Mouse (Mus musculus) heart, adult 2 months (tissue): ENCODE results near the gene Tmem211. TPM values are rescaled to one million over a fixed set of nuclear protein-coding genes. Genes with fewer than 3 reads are reported as not detected.
A peak's percentile ranks its signal among the peaks of the same experiment; 100 is the strongest.

Source experiments
- DNase-seq, 2 experiments: peaks; one replicate each; pipeline ENCODE4 v3.0.0; 2021
- H3K27ac ChIP-seq: fragments of 200-600 bp; 2 replicates; pipeline ENCODE4 v1.8.1; 2022
- H3K27me3 ChIP-seq: fragments of 200-500 bp; 2 replicates; pipeline ENCODE4 v1.6.1; 2012; ENCODE audit warnings: mild to moderate bottlenecking, low read length, inconsistent platforms, mixed read lengths; ENCODE audit not compliant: control insufficient read depth, insufficient read depth
- H3K36me3 ChIP-seq: fragments of 200-500 bp; 2 replicates; pipeline ENCODE4 v1.6.1; 2012; ENCODE audit warnings: low read length, inconsistent platforms; ENCODE audit not compliant: control insufficient read depth, insufficient read depth
- H3K4me1 ChIP-seq: fragments of 200-500 bp; 2 replicates; pipeline ENCODE4 v1.6.1; 2011; ENCODE audit warnings: low read length; ENCODE audit not compliant: control insufficient read depth, insufficient read depth
- H3K4me3 ChIP-seq: fragments of 200-600 bp; 2 replicates; pipeline ENCODE4 v1.8.1; 2022
- H3K79me2 ChIP-seq: fragments of 200-500 bp; replicated peaks from 2 replicates; pipeline ENCODE4 v1.6.1; 2012; ENCODE audit warnings: mild to moderate bottlenecking, inconsistent platforms, low read length, moderate library complexity, mixed read lengths; ENCODE audit not compliant: control insufficient read depth, insufficient read depth
- H3K9ac ChIP-seq: fragments of 200-500 bp; 2 replicates; pipeline ENCODE4 v1.6.1; 2012; ENCODE audit warnings: low read depth, mild to moderate bottlenecking, control low read depth, inconsistent platforms, low read length, mixed read lengths
- CTCF ChIP-seq: fragments of 200-600 bp; IDR thresholded peaks from 2 replicates; pipeline ENCODE4 v1.8.1; 2022; ENCODE audit warnings: antibody characterized with exemption, mild to moderate bottlenecking, moderate library complexity
- EP300 ChIP-seq: fragments of 200-500 bp; IDR thresholded peaks from 2 replicates; pipeline ENCODE4 v1.6.1; 2011; ENCODE audit warnings: low read depth, low read length, control low read depth; ENCODE audit not compliant: insufficient read depth
- POLR2A ChIP-seq: fragments of 200-500 bp; IDR thresholded peaks from 2 replicates; pipeline ENCODE4 v1.6.1; 2011; ENCODE audit warnings: mild to moderate bottlenecking, low read depth, low read length, control low read depth; ENCODE audit not compliant: insufficient read depth
- WGBS: fragments of 180-500 bp; shearing (Covaris S2); methylation state at CpG from one replicate; pipeline ENCODE4 v1.1.7; 2018; 5-methylcytosine and 5-hydroxymethylcytosine counted together
- intact Hi-C: fragments of 180-260 bp; cut with DNase I; formaldehyde crosslinking; loops from one replicate; pipeline ENCODE4 v1.15.1; 2025
- long read RNA-seq: library from polyadenylated mRNA; stranded (forward); transcript quantifications from one replicate; pipeline ENCODE4 v2.0.0, GENCODE M21; 2021
- polyA plus RNA-seq: library from polyadenylated mRNA; depleted of rRNA; stranded (reverse); fragments of >200 nt; gene quantifications from 2 replicates; pipeline ENCODE4 v1.2.3, GENCODE M21; 2012; rRNA removed
- total RNA-seq, 2 experiments: library from RNA; stranded (reverse); gene quantifications; 2 replicates each; pipeline ENCODE4 v1.2.3; 2021

Tmem211 gene
- total RNA-seq (not detected), polyA plus RNA-seq (not detected in 2 replicates)
- long read RNA-seq = 0 reads

- Histone ChIP-seq H3K36me3 (no peaks in the 10 kb centered on the region), H3K27ac (peak within 1 kb of the TSS; percentile 57), H3K4me1 (peaks cover 13% of the 10 kb centered on the region), H3K9ac (peak within 1 kb of the TSS; percentile 22), H3K27me3 (no peaks in the 10 kb centered on the region; the same call in 1 of the 2 replicates), H3K4me3 (peak within 1 kb of the TSS; percentile 25; the same call in 1 of the 2 replicates), H3K79me2 (no peaks in the 10 kb centered on the region)
- intact Hi-C loops = loop anchor here (1.0 to 10.0 kb wide), 4 partner anchors 46 to 352 kb away; no protein-coding TSS in a partner anchor
- TF ChIP-seq POLR2A (0 out of 2 replicates have a peak, but pooled peaks have one; percentile 12), CTCF (peak; percentile 98), EP300 (peak; percentile 98)
- WGBS = 2% methylated on average over 13 of the region's 13 CpGs
- DNase-seq = peak; percentile 86 to 90
Measured at GRCm38 (mm10) chr5:113226632-113227102, at the start of gene Tmem211. Gene Tmem211 (plus strand): TSS chr5:113226909.

- no peak overlapping the region for H3K9ac ChIP-seq
- TF ChIP-seq EP300 (no peak), CTCF (no peak), POLR2A (no peak)
- WGBS = 9% methylated on average over 9 of the region's 9 CpGs
- no peaks in the 10 kb centered on the region for H3K36me3 ChIP-seq
- peak overlapping the region; percentile 91 for H3K27ac ChIP-seq
- intact Hi-C loops = loop anchor here (5.0 kb wide), 1 partner anchor 133 kb away; the partner anchor contains the start of gene Sgsm1
- no peaks in the 10 kb centered on the region for H3K79me2 ChIP-seq
- DNase-seq = no peak
- no peak overlapping the region for H3K4me3 ChIP-seq
- H3K27me3 ChIP-seq = no peaks in the 10 kb centered on the region
- H3K4me1 ChIP-seq = peaks cover 7% of the 10 kb centered on the region
Measured at GRCm38 (mm10) chr5:113179451-113179842, 47.3 kb upstream of the Tmem211 start.

DNA sequence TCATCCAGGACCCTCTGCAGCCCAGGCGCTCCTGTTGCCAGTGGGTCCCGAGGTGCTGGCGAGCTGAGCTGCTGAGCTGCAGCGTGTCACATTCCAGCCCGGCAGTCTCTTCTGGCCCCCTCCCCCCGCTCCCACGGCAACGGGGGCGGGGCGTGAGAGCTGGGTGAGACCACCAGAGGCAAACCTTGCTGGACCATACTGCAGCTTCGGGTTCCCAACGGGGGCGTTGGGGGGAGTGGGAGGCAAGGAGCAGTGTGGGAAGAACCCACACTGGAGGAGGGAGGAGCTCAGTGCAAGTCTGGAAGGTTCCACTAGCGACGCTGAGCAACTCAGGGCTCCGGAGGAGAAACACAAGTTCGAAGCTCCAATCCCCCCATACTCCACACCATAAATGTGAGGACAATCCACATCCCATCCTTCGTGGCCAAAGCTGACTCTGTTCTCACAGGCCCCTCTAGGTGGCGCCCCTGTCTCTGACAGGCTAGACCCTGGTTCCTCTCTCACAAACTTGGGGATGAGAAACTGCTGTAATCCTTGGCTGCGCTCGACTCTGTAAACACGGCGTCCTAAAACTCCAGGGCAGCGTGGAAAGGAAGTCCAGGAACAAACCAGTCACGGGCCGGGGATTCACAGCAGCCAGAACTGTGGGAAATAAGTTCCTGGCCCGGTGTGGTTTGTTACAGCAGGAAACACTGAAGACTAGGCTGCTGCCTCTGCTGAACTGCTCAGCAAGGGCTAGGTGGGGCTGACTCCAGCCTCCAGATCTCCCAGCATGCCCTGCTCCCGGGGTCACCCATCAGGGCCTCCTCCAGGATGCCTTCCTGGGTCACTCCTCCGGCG, 46.6 kb upstream of the Tmem211 start:
- H3K4me3 ChIP-seq = peak overlapping the region; percentile 32
- WGBS = 2% methylated on average over 30 of the region's 30 CpGs
- no peaks in the 10 kb centered on the region for H3K79me2 ChIP-seq
- peak; percentile 95; the same call in 1 of the 2 replicates for TF ChIP-seq EP300
- peak; percentile 99 for TF ChIP-seq CTCF
- TF ChIP-seq POLR2A = peak; percentile 70; the same call in 1 of the 2 replicates
- peak overlapping the region; percentile 91 for H3K27ac ChIP-seq
- intact Hi-C loops = loop anchor here (1.0 to 5.0 kb wide), 4 partner anchors 30 to 132 kb away; partner anchors contain the start of genes 2900026A02Rik, Sgsm1 and Tmem211
- H3K36me3 ChIP-seq = no peaks in the 10 kb centered on the region
- H3K9ac ChIP-seq = peak overlapping the region; percentile 52
- H3K27me3 ChIP-seq = no peaks in the 10 kb centered on the region
- H3K4me1 ChIP-seq = peaks cover 5% of the 10 kb centered on the region
- DNase-seq = peak; percentile 91 to 93

- Histone ChIP-seq H3K4me1 (peaks cover 5% of the 10 kb centered on the region), H3K36me3 (no peaks in the 10 kb centered on the region), H3K9ac (no peak overlapping the region), H3K79me2 (no peaks in the 10 kb centered on the region), H3K4me3 (peak overlapping the region; percentile 32), H3K27ac (peak overlapping the region; percentile 91), H3K27me3 (no peaks in the 10 kb centered on the region)
- intact Hi-C loops = loop anchor here (1.0 kb wide), 3 partner anchors 30 to 46 kb away; partner anchors contain the start of genes 2900026A02Rik and Tmem211
- WGBS = 59% methylated on average over 15 of the region's 15 CpGs
- DNase-seq = no peak
- no peak for TF ChIP-seq POLR2A
- no peak for TF ChIP-seq CTCF
- TF ChIP-seq EP300 = no peak
Measured at GRCm38 (mm10) chr5:113180755-113181154, 46.0 kb upstream of the Tmem211 start.

- no peak overlapping the region for H3K4me3 ChIP-seq
- DNase-seq = no peak
- 29% methylated on average over 6 of the region's 6 CpGs for WGBS
- peaks cover 5% of the 10 kb centered on the region for H3K4me1 ChIP-seq
- no peak overlapping the region for H3K9ac ChIP-seq
- TF ChIP-seq CTCF = peak; percentile 40
- TF ChIP-seq POLR2A = no peak
- no peaks in the 10 kb centered on the region for H3K36me3 ChIP-seq
- no peaks in the 10 kb centered on the region for H3K79me2 ChIP-seq
- no peaks in the 10 kb centered on the region for H3K27me3 ChIP-seq
- intact Hi-C loops = no loop called here
- H3K27ac ChIP-seq = peak overlapping the region; percentile 91
Measured at GRCm38 (mm10) chr5:113181441-113181840, 45.3 kb upstream of the Tmem211 start.
